Mouse (Mus musculus): ENCODE measurements around the gene Taar8c. TPM values are rescaled to one million over a fixed set of nuclear protein-coding genes. Genes with fewer than 3 reads are reported as not detected.

Taar8c gene
- polyA plus RNA-seq (2014; fragmentation: Illumina TruSeq; extraction: RNeasy Lipid Tissue Mini Kit (QIAGEN cat#74804); ENCODE audit: low read depth, low replicate concordance): not detected

GRCm38 (mm10) chr10:24101812-24102211 lies at the start of gene Taar8c:
Gene Taar8c (minus strand): TSS chr10:24101912.

DNA sequence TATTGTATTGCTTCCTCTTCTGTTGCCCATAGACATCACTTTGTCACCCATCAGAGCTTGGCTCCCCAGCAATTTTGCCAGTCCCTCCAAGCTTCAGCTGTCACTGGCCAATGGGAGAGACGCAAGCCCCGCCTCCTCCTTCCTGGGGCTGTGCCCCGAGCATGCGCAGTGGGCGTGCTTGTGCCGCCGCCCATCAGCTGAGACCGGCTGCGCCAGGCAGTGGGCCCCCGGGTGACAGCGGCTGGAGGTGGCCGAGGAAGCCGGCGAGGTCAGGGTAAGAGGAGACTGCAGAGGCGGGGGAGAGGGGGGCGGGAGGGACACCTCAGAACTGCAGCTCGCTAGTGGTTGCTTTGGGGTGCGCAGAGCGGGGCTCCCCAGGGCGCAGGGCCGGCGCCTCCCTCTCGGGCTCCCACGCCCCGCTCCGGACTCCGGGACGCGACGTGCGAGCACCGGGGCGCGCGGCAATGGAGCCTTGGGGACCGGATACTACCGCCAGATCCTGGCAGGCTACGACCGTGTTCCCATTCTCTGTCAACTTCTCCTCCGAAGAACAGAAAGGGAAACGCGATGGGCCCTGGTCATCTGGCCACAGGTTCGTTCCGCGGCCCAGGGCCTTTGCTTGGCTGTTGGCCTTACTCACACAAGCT lies 47.5 kb upstream of the Taar8c start, which contains the start of gene Stx7:
TSS of gene Stx7 (plus strand) at position 168 of the 647 bp plus-strand sequence.

GRCm38 (mm10) chr10:24109434-24109833 lies 7.7 kb upstream of the Taar8c start, which contains the start of gene Taar9:
Gene Taar9 (minus strand): TSS chr10:24109534.

GRCm38 (mm10) chr10:24092194-24092593 lies 9.5 kb downstream of the Taar8c start, which contains the start of gene Taar8b:
Gene Taar8b (minus strand): TSS chr10:24092294.

GRCm38 (mm10) chr10:24076200-24076599 lies 25.5 kb downstream of the Taar8c start, which contains the start of gene Taar8a:
Gene Taar8a (plus strand): TSS chr10:24076500.

Other genes with a start within 250 kb of the Taar8c start
- gene Vnn1, start 207.2 kb downstream of the Taar8c start, polyA plus RNA-seq (2014; fragmentation: Illumina TruSeq; extraction: RNeasy Lipid Tissue Mini Kit (QIAGEN cat#74804); ENCODE audit: low read depth, low replicate concordance): 5.6 TPM
- not detected for gene Taar1, start 181.6 kb downstream of the Taar8c start, polyA plus RNA-seq (2014; fragmentation: Illumina TruSeq; extraction: RNeasy Lipid Tissue Mini Kit (QIAGEN cat#74804); ENCODE audit: low read depth, low replicate concordance)
- gene Taar2, start 163.3 kb downstream of the Taar8c start, polyA plus RNA-seq (2014; fragmentation: Illumina TruSeq; extraction: RNeasy Lipid Tissue Mini Kit (QIAGEN cat#74804); ENCODE audit: low read depth, low replicate concordance): not detected
- gene Taar3, start 152.4 kb downstream of the Taar8c start, polyA plus RNA-seq (2014; fragmentation: Illumina TruSeq; extraction: RNeasy Lipid Tissue Mini Kit (QIAGEN cat#74804); ENCODE audit: low read depth, low replicate concordance): not detected
- not detected for gene Taar4, start 141.4 kb downstream of the Taar8c start, polyA plus RNA-seq (2014; fragmentation: Illumina TruSeq; extraction: RNeasy Lipid Tissue Mini Kit (QIAGEN cat#74804); ENCODE audit: low read depth, low replicate concordance)
- not detected for gene Taar5, start 131.2 kb downstream of the Taar8c start, polyA plus RNA-seq (2014; fragmentation: Illumina TruSeq; extraction: RNeasy Lipid Tissue Mini Kit (QIAGEN cat#74804); ENCODE audit: low read depth, low replicate concordance)
- gene Taar6, start 116.3 kb downstream of the Taar8c start, polyA plus RNA-seq (2014; fragmentation: Illumina TruSeq; extraction: RNeasy Lipid Tissue Mini Kit (QIAGEN cat#74804); ENCODE audit: low read depth, low replicate concordance): not detected
- gene Taar7a, start 108.4 kb downstream of the Taar8c start, polyA plus RNA-seq (2014; fragmentation: Illumina TruSeq; extraction: RNeasy Lipid Tissue Mini Kit (QIAGEN cat#74804); ENCODE audit: low read depth, low replicate concordance): not detected
- gene Taar7b, start 102.0 kb downstream of the Taar8c start, polyA plus RNA-seq (2014; fragmentation: Illumina TruSeq; extraction: RNeasy Lipid Tissue Mini Kit (QIAGEN cat#74804); ENCODE audit: low read depth, low replicate concordance): not detected
- gene Taar7d, start 74.7 kb downstream of the Taar8c start, polyA plus RNA-seq (2014; fragmentation: Illumina TruSeq; extraction: RNeasy Lipid Tissue Mini Kit (QIAGEN cat#74804); ENCODE audit: low read depth, low replicate concordance): not detected
- not detected for gene Taar7e, start 64.3 kb downstream of the Taar8c start, polyA plus RNA-seq (2014; fragmentation: Illumina TruSeq; extraction: RNeasy Lipid Tissue Mini Kit (QIAGEN cat#74804); ENCODE audit: low read depth, low replicate concordance)
- not detected for gene Taar7f, start 52.4 kb downstream of the Taar8c start, polyA plus RNA-seq (2014; fragmentation: Illumina TruSeq; extraction: RNeasy Lipid Tissue Mini Kit (QIAGEN cat#74804); ENCODE audit: low read depth, low replicate concordance)
- not detected for gene Taar8a, start 25.4 kb downstream of the Taar8c start, polyA plus RNA-seq (2014; fragmentation: Illumina TruSeq; extraction: RNeasy Lipid Tissue Mini Kit (QIAGEN cat#74804); ENCODE audit: low read depth, low replicate concordance)
- gene Taar8b, start 9.6 kb downstream of the Taar8c start, polyA plus RNA-seq (2014; fragmentation: Illumina TruSeq; extraction: RNeasy Lipid Tissue Mini Kit (QIAGEN cat#74804); ENCODE audit: low read depth, low replicate concordance): not detected
- gene Taar9, start 7.6 kb upstream of the Taar8c start, polyA plus RNA-seq (2014; fragmentation: Illumina TruSeq; extraction: RNeasy Lipid Tissue Mini Kit (QIAGEN cat#74804); ENCODE audit: low read depth, low replicate concordance): not detected
- gene Stx7, start 47.4 kb upstream of the Taar8c start, polyA plus RNA-seq (2014; fragmentation: Illumina TruSeq; extraction: RNeasy Lipid Tissue Mini Kit (QIAGEN cat#74804); ENCODE audit: low read depth, low replicate concordance): 106 TPM
- gene Moxd1, start 121.6 kb upstream of the Taar8c start, polyA plus RNA-seq (2014; fragmentation: Illumina TruSeq; extraction: RNeasy Lipid Tissue Mini Kit (QIAGEN cat#74804); ENCODE audit: low read depth, low replicate concordance): 3.6 TPM